Mouse (Mus musculus): ENCODE data around the gene L1td1.

GRCm38 (mm10) chr4:98728716-98729115, 2.2 kb downstream of the L1td1 start:
- no peak for TF ChIP-seq POLR2A (IDR thresholded peaks at IDR 0.05; ENCODE audit: borderline replicate concordance, control insufficient read depth, low read depth, low read length)
- TF ChIP-seq CTCF (IDR thresholded peaks at IDR 0.05; ENCODE audit: control insufficient read depth, insufficient read depth, low read length) = no peak

All from bone marrow, adult 2 months (tissue).